Mouse (Mus musculus) MEL (cell line): ENCODE results near the gene Nipsnap3b. TPM values are rescaled to one million over a fixed set of nuclear protein-coding genes. Genes with fewer than 3 reads are reported as not detected.

Experiments
- DNase-seq: peaks from one replicate; pipeline ENCODE4 v3.0.0; 2011; ENCODE audit warnings: low read depth, low spot score
- H3K27ac ChIP-seq: 2 replicates; pipeline ENCODE4 v1.5.1; 2012; ENCODE audit warnings: low read depth, mild to moderate bottlenecking, control low read depth, low read length, moderate library complexity; ENCODE audit not compliant: control insufficient read depth
- H3K27me3 ChIP-seq, 2 experiments: fragments of 150-350 bp in 1 of 2; sonication (generic) in 1 of 2; 2 replicates each; pipeline ENCODE4 v1.6.1; 2012; ENCODE audit warnings: low read length in 2 of 2, mild to moderate bottlenecking in 2 of 2, improper control_type of control experiment in 1 of 2, moderate library complexity in 1 of 2; ENCODE audit not compliant: insufficient read depth in 2 of 2, control insufficient read depth in 1 of 2
- H3K36me3 ChIP-seq, 2 experiments: 2 replicates each; pipeline ENCODE4 v1.6.1; 2012 to 2014; ENCODE audit warnings: low read length in 2 of 2, improper control_type of control experiment in 1 of 2, inconsistent platforms in 1 of 2, mild to moderate bottlenecking in 1 of 2; ENCODE audit not compliant: insufficient read depth in 2 of 2, control insufficient read depth in 1 of 2
- H3K4me1 ChIP-seq, 2 experiments: fragments of 150-350 bp in 1 of 2; sonication (generic) in 1 of 2; 2 replicates each; pipeline ENCODE4 v1.6.1; 2012; ENCODE audit warnings: low read length in 2 of 2, improper control_type of control experiment in 1 of 2, mild to moderate bottlenecking in 1 of 2; ENCODE audit not compliant: insufficient read depth in 2 of 2, control insufficient read depth in 1 of 2
- H3K4me3 ChIP-seq, 2 experiments: fragments of 150-350 bp in 1 of 2; sonication (generic) in 1 of 2; 2 replicates each; pipeline ENCODE4 v1.5.1; 2012; ENCODE audit warnings: low read depth in 2 of 2, low read length in 2 of 2, mild to moderate bottlenecking in 2 of 2, moderate library complexity in 2 of 2, control low read depth in 1 of 2, improper control_type of control experiment in 1 of 2; ENCODE audit not compliant: control insufficient read depth in 1 of 2, insufficient read depth in 1 of 2
- H3K79me2 ChIP-seq: 2 replicates; pipeline ENCODE4 v1.6.1; 2012; ENCODE audit warnings: mild to moderate bottlenecking, low read length, moderate library complexity; ENCODE audit not compliant: control insufficient read depth, poor library complexity, insufficient read depth
- H3K9ac ChIP-seq: 2 replicates; pipeline ENCODE4 v1.6.1; 2012; ENCODE audit warnings: low read depth, mild to moderate bottlenecking, control low read depth, low read length, moderate library complexity; ENCODE audit not compliant: control insufficient read depth, poor library complexity, severe bottlenecking
- H3K9me3 ChIP-seq: fragments of 150-350 bp; sonication (generic); replicated peaks from 2 replicates; pipeline ENCODE4 v1.6.1; 2012; ENCODE audit warnings: mild to moderate bottlenecking, low read length, improper control_type of control experiment, moderate library complexity; ENCODE audit not compliant: insufficient read depth
- CHD2 ChIP-seq: IDR thresholded peaks from 2 replicates; pipeline ENCODE4 v1.6.1; 2011; ENCODE audit warnings: low read length, improper control_type of control experiment
- CTCF ChIP-seq, 3 experiments: IDR thresholded peaks in 2 of 3; conservative IDR thresholded peaks in 1 of 3; 2 replicates each; pipeline ENCODE4 v1.5.1; 2011 to 2012; ENCODE audit warnings: low read length in 3 of 3, low read depth in 2 of 3, mild to moderate bottlenecking in 2 of 3, improper control_type of control experiment in 1 of 3, inconsistent platforms in 1 of 3, mixed read lengths in 1 of 3, moderate library complexity in 1 of 3; ENCODE audit not compliant: control insufficient read depth in 1 of 3, insufficient read depth in 1 of 3, poor library complexity in 1 of 3, severe bottlenecking in 1 of 3
- E2F4 ChIP-seq: IDR thresholded peaks from 2 replicates; pipeline ENCODE4 v1.6.1; 2011; ENCODE audit warnings: low read depth, low read length, improper control_type of control experiment, borderline replicate concordance
- ELF1 ChIP-seq: IDR thresholded peaks from 2 replicates; pipeline ENCODE4 v1.6.1; 2014; ENCODE audit warnings: low read depth, mild to moderate bottlenecking, inconsistent platforms, low read length, improper control_type of control experiment, moderate library complexity
- EP300 ChIP-seq, 2 experiments: IDR thresholded peaks; 2 replicates each; pipeline ENCODE4 v1.6.1; 2011; ENCODE audit warnings: improper control_type of control experiment in 2 of 2, low read length in 2 of 2, low read depth in 1 of 2, mild to moderate bottlenecking in 1 of 2
- ETS1 ChIP-seq: IDR thresholded peaks from 2 replicates; pipeline ENCODE4 v1.6.1; 2012; ENCODE audit warnings: low read depth, mild to moderate bottlenecking, inconsistent platforms, low read length, improper control_type of control experiment, moderate library complexity
- GABPA ChIP-seq: IDR thresholded peaks from 2 replicates; pipeline ENCODE4 v1.6.1; 2012; ENCODE audit warnings: low read depth, mild to moderate bottlenecking, inconsistent platforms, low read length, improper control_type of control experiment, moderate library complexity
- HCFC1 ChIP-seq: IDR thresholded peaks from 2 replicates; pipeline ENCODE4 v1.6.1; 2012; ENCODE audit warnings: low read depth, mild to moderate bottlenecking, inconsistent platforms, low read length, improper control_type of control experiment, moderate library complexity
- MEF2A ChIP-seq: IDR thresholded peaks from 2 replicates; pipeline ENCODE4 v1.6.1; 2014; ENCODE audit warnings: low read depth, mild to moderate bottlenecking, inconsistent platforms, low read length, improper control_type of control experiment; ENCODE audit not compliant: poor library complexity, insufficient replicate concordance, severe bottlenecking; ENCODE audit errors: extremely low read depth
- MYC ChIP-seq: IDR thresholded peaks from 2 replicates; pipeline ENCODE4 v1.6.1; 2011; ENCODE audit warnings: low read depth, mild to moderate bottlenecking, low read length, improper control_type of control experiment, moderate library complexity
- POLR2AphosphoS2 ChIP-seq: IDR thresholded peaks from 2 replicates; pipeline ENCODE4 v1.6.1; 2011; ENCODE audit warnings: low read length, improper control_type of control experiment
- POLR2AphosphoS5 ChIP-seq: IDR thresholded peaks from 2 replicates; pipeline ENCODE4 v1.6.1; 2012; ENCODE audit warnings: low read depth, borderline replicate concordance, mild to moderate bottlenecking, inconsistent platforms, low read length, moderate library complexity, mixed read lengths
- RAD21 ChIP-seq: IDR thresholded peaks from 2 replicates; pipeline ENCODE4 v1.6.1; 2011; ENCODE audit warnings: mild to moderate bottlenecking, low read depth, low read length, improper control_type of control experiment
- SMC3 ChIP-seq: IDR thresholded peaks from 2 replicates; pipeline ENCODE4 v1.6.1; 2011; ENCODE audit warnings: low read depth, low read length, improper control_type of control experiment
- TAL1 ChIP-seq: IDR thresholded peaks from 2 replicates; pipeline ENCODE4 v1.6.1; 2012; ENCODE audit warnings: mild to moderate bottlenecking, inconsistent platforms, low read length, moderate library complexity, mixed read lengths
- USF2 ChIP-seq, 2 experiments: IDR thresholded peaks; 2 replicates each; pipeline ENCODE4 v1.6.1; 2011 to 2012; ENCODE audit warnings: improper control_type of control experiment in 2 of 2, low read length in 2 of 2, borderline replicate concordance in 1 of 2, inconsistent platforms in 1 of 2, low read depth in 1 of 2, mild to moderate bottlenecking in 1 of 2; ENCODE audit not compliant: insufficient read depth in 1 of 2
- ZC3H11A ChIP-seq: IDR thresholded peaks from 2 replicates; pipeline ENCODE4 v1.6.1; 2012; ENCODE audit warnings: low read depth, mild to moderate bottlenecking, inconsistent platforms, low read length, improper control_type of control experiment
- polyA plus RNA-seq, 2 experiments: library from polyadenylated mRNA; stranded (reverse) in 1 of 2; unstranded in 1 of 2; fragments of >175 nt in 1 of 2; fragments of >200 nt in 1 of 2; gene quantifications; 2 replicates each; pipeline versions ENCODE4 v1.2.1 to v1.2.4; 2012; ENCODE audit warnings: low replicate concordance in 2 of 2, low read depth in 1 of 2; ENCODE audit not compliant: insufficient read length in 2 of 2, insufficient read depth in 1 of 2, missing spikeins in 1 of 2
- total RNA-seq: library from RNA; depleted of rRNA; stranded (reverse); fragments of 300-350 nt; gene quantifications from 2 replicates; pipeline ENCODE4 v1.2.3, GENCODE M21; 2012

Gene Nipsnap3b
- total and polyA plus RNA-seq, 3 experiments: 28.0 to 57.1 TPM; not detected in 1

GRCm38 (mm10) chr4:53011732-53012361 is at the start of gene Nipsnap3b (continued):
- TF ChIP-seq POLR2AphosphoS5 (no peak), EP300 (IDR thresholded peaks at IDR 0.05; ENCODE audit: low read depth in 1 of 2, low read length in 2 of 2) (no peak), E2F4 (no peak)

DNA sequence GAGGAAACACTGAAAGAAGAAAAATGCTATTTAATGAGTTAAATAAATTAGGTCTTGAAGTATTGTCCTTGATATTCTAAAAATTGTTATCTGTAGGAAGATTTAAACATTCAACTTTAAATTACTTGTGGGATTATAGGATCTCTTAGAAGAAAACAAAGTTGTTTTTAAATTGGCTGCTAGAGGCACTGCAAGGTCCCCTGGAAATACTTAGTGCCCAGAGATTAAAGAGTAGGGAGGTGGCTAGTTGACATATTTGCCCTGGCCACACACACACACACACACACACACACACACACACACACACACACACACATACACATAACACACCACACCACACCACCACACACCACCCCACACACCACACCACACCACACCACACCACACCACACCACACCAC is 47.4 kb upstream of the Nipsnap3b start, which contains the start of gene Olfr270:
Olfr270 (plus strand) TSS at position 301 of the 400 bp plus-strand sequence.
- TF ChIP-seq GABPA (no peak), USF2 (IDR thresholded peaks at IDR 0.05; ENCODE audit: borderline replicate concordance in 1 of 2, insufficient read depth in 1 of 2, low read depth in 1 of 2, low read length in 2 of 2) (no peak), CHD2 (no peak), MYC (no peak), POLR2AphosphoS2 (no peak), MEF2A (no peak), HCFC1 (no peak), ZC3H11A (no peak), ETS1 (no peak), TAL1 (no peak)
- TF ChIP-seq, all 39 proteins: peak for 0
- no peaks in the 10 kb centered on the region for H3K79me2 ChIP-seq

GRCm38 (mm10) chr4:52985216-52985615 is 26.5 kb upstream of the Nipsnap3b start:
- H3K4me1 ChIP-seq: no peaks in the 10 kb centered on the region
- no peaks in the 10 kb centered on the region for H3K9me3 ChIP-seq
- H3K9ac ChIP-seq: no peak overlapping the region
- H3K36me3 ChIP-seq: no peaks in the 10 kb centered on the region
- peaks cover 0 to 3% of the 10 kb centered on the region in 2 experiments; a peak in 2 of 4 replicates for H3K27me3 ChIP-seq
- DNase-seq: peak; percentile 50
- no peak overlapping the region for H3K27ac ChIP-seq
- H3K4me3 ChIP-seq: no peak overlapping the region
- TF ChIP-seq ELF1 (no peak), SMC3 (peak; percentile 49), RAD21 (peak; percentile 48), ZC3H11A (peak; percentile 14; the same call in 1 of the 2 replicates), CTCF (IDR thresholded peaks at IDR 0.05 in 2 of 3, conservative IDR thresholded peaks at IDR 0.05 in 1 of 3; ENCODE audit: control insufficient read depth in 1 of 3, insufficient read depth in 1 of 3, low read depth in 2 of 3, low read length in 3 of 3, poor library complexity in 1 of 3, severe bottlenecking in 1 of 3) (peak; percentile 11 to 59 (median 31); a peak in 4 of 6 replicates)
- H3K79me2 ChIP-seq: no peaks in the 10 kb centered on the region

More for the DNA sequence above, 47.4 kb upstream of the Nipsnap3b start, which contains the start of gene Olfr270:
- DNase-seq: no peak
- H3K4me3 ChIP-seq: no peak within 1 kb of the TSS
- no peaks in the 10 kb centered on the region for H3K27me3 ChIP-seq
- H3K36me3 ChIP-seq: no peaks in the 10 kb centered on the region
- no peaks in the 10 kb centered on the region for H3K9me3 ChIP-seq
- H3K4me1 ChIP-seq: no peaks in the 10 kb centered on the region
- no peak within 1 kb of the TSS for H3K27ac ChIP-seq
- no peak within 1 kb of the TSS for H3K9ac ChIP-seq
